ENCODE assay signal across 7 mouse cellular contexts in genomic region chr11:94630199-94631011, GRCm38 (mm10). TPM values are rescaled to one million over a fixed set of nuclear protein-coding genes. Genes with fewer than 3 reads are reported as not detected.
DNase-seq lines count a peak whose midpoint lies in the region; ATAC-seq and TF ChIP-seq lines count a peak whose summit lies in the region.

No protein-coding gene starts in this region.

- WGBS in heart, embryonic 16.5 days, result 9% methylated on average over 26 of the region's 26 CpGs

- peaks cover 4 to 8% of the 10 kb centered on the region in 2 experiments for H3K4me1 ChIP-seq in MEL (ENCODE audit: control insufficient read depth in 1 of 2, insufficient read depth in 2 of 2, low read length in 2 of 2)
- peaks cover 10% of the 10 kb centered on the region for H3K4me1 ChIP-seq in heart, embryonic 16.5 days (ENCODE audit: control insufficient read depth, insufficient read depth, low read length)
- H3K4me1 ChIP-seq in megakaryocyte, embryonic 14.5 days, result peaks cover 37% of the 10 kb centered on the region

- H3K9ac ChIP-seq in MEL (ENCODE audit: control insufficient read depth, low read depth, low read length, poor library complexity, severe bottlenecking), result peak overlapping the region; percentile 97
- H3K9ac ChIP-seq in heart, embryonic 16.5 days (ENCODE audit: low read length), result peak overlapping the region; percentile 94

- TF ChIP-seq EP300 in MEL (IDR thresholded peaks at IDR 0.05; ENCODE audit: low read depth in 1 of 2, low read length in 2 of 2), result no peak

- peak overlapping the region; percentile 78 for H3K27ac ChIP-seq in MEL (ENCODE audit: control insufficient read depth, low read depth, low read length)
- peak overlapping the region; percentile 60 for H3K27ac ChIP-seq in heart, embryonic 16.5 days (ENCODE audit: low read length)

- H3K4me3 ChIP-seq in MEL (ENCODE audit: control insufficient read depth in 1 of 2, insufficient read depth in 1 of 2, low read depth in 2 of 2, low read length in 2 of 2), result peak overlapping the region; percentile 97 to 98
- H3K4me3 ChIP-seq in heart, embryonic 16.5 days (ENCODE audit: low read length), result peak overlapping the region; percentile 94
- peak overlapping the region; percentile 99 for H3K4me3 ChIP-seq in megakaryocyte, embryonic 14.5 days (replicated peaks)

- no peak for TF ChIP-seq RAD21 in MEL (IDR thresholded peaks at IDR 0.05; ENCODE audit: low read depth, low read length)

- H3K9me3 ChIP-seq in MEL (replicated peaks; ENCODE audit: insufficient read depth, low read length), result no peaks in the 10 kb centered on the region
- H3K9me3 ChIP-seq in heart, embryonic 16.5 days (replicated peaks; ENCODE audit: control insufficient read depth, low read length), result no peaks in the 10 kb centered on the region
- no peaks in the 10 kb centered on the region for H3K9me3 ChIP-seq in megakaryocyte, embryonic 14.5 days

- H3K4me2 ChIP-seq in heart, embryonic 16.5 days (ENCODE audit: low read depth, low read length), result peak overlapping the region; percentile 68

- ATAC-seq in erythroid progenitor cell, adult 5-6 weeks (replicated peaks; ENCODE audit: low FRiP score, poor library complexity, severe bottlenecking), result peak; percentile 62
- ATAC-seq in heart, embryonic 16.5 days (replicated peaks; ENCODE audit: extremely low read depth, insufficient read depth, low FRiP score), result peak; percentile 20; the same call in 1 of the 2 replicates

- no peak; a peak in 1 of 4 replicates for TF ChIP-seq POLR2A in MEL (IDR thresholded peaks at IDR 0.05; ENCODE audit: control insufficient read depth in 1 of 2, insufficient read depth in 1 of 2, low read depth in 1 of 2, low read length in 2 of 2, poor library complexity in 1 of 2)

- no peak for TF ChIP-seq CTCF in MEL (IDR thresholded peaks at IDR 0.05 in 2 of 3, conservative IDR thresholded peaks at IDR 0.05 in 1 of 3; ENCODE audit: control insufficient read depth in 1 of 3, insufficient read depth in 1 of 3, low read depth in 2 of 3, low read length in 3 of 3, poor library complexity in 1 of 3, severe bottlenecking in 1 of 3)

- H3K36me3 ChIP-seq in MEL (ENCODE audit: control insufficient read depth in 1 of 2, insufficient read depth in 2 of 2, low read length in 2 of 2), result peaks cover 14 to 31% of the 10 kb centered on the region in 2 experiments
- peaks cover 26% of the 10 kb centered on the region for H3K36me3 ChIP-seq in heart, embryonic 16.5 days (ENCODE audit: control insufficient read depth, insufficient read depth)
- H3K36me3 ChIP-seq in megakaryocyte, embryonic 14.5 days (replicated peaks; ENCODE audit: low read length), result peaks cover 44% of the 10 kb centered on the region

- no peaks in the 10 kb centered on the region for H3K27me3 ChIP-seq in MEL (ENCODE audit: control insufficient read depth in 1 of 2, insufficient read depth in 2 of 2, low read length in 2 of 2)
- H3K27me3 ChIP-seq in heart, embryonic 16.5 days (ENCODE audit: control insufficient read depth, insufficient read depth, low read length), result no peaks in the 10 kb centered on the region
- H3K27me3 ChIP-seq in megakaryocyte, embryonic 14.5 days (replicated peaks), result no peaks in the 10 kb centered on the region

- peaks cover 32% of the 10 kb centered on the region for H3K79me2 ChIP-seq in MEL (ENCODE audit: control insufficient read depth, insufficient read depth, low read length, poor library complexity)

- peak; percentile 77 for DNase-seq in MEL (ENCODE audit: low read depth, low spot score)
- DNase-seq in adrenal gland, postnatal 25 days, result peak; percentile 52
- peak; percentile 47 to 63 for DNase-seq in kidney, postnatal 4 days
- peak; percentile 50 to 53 for DNase-seq in spleen, postnatal 10 days (ENCODE audit: low spot score in 2 of 2)

TF ChIP-seq in MEL, 35 proteins besides CTCF, POLR2A, EP300 and RAD21 (continues in another document):
- TF ChIP-seq POLR2AphosphoS5 (IDR thresholded peaks at IDR 0.05; ENCODE audit: borderline replicate concordance, low read depth, low read length) (no peak), SMC3 (IDR thresholded peaks at IDR 0.05; ENCODE audit: low read depth, low read length) (no peak), GATA1 (IDR thresholded peaks at IDR 0.05; ENCODE audit: low read depth, low read length) (no peak), MYC (IDR thresholded peaks at IDR 0.05; ENCODE audit: low read depth, low read length) (peak; percentile 95), USF1 (IDR thresholded peaks at IDR 0.05; ENCODE audit: low read depth, low read length) (peak; percentile 77), POLR2AphosphoS2 (IDR thresholded peaks at IDR 0.05; ENCODE audit: low read length) (no peak), MAZ (IDR thresholded peaks at IDR 0.05; ENCODE audit: low read depth, low read length) (0 out of 2 replicates have a peak, but pooled peaks have one; percentile 2), RCOR1 (IDR thresholded peaks at IDR 0.05; ENCODE audit: low read depth, low read length) (0 out of 2 replicates have a peak, but pooled peaks have one; percentile 23), NELFE (IDR thresholded peaks at IDR 0.05; ENCODE audit: low read depth, low read length) (no peak), ETS1 (IDR thresholded peaks at IDR 0.05; ENCODE audit: low read depth, low read length) (peak; percentile 26; the same call in 1 of the 2 replicates), NRF1 (IDR thresholded peaks at IDR 0.05; ENCODE audit: insufficient read depth, low read depth, low read length, poor library complexity, severe bottlenecking) (no peak), TCF12 (IDR thresholded peaks at IDR 0.05; ENCODE audit: low read depth, low read length) (no peak), ELF1 (IDR thresholded peaks at IDR 0.05; ENCODE audit: low read depth, low read length) (no peak), GABPA (IDR thresholded peaks at IDR 0.05; ENCODE audit: low read depth, low read length) (no peak), MYB (IDR thresholded peaks at IDR 0.05; ENCODE audit: low read depth, low read length) (no peak), MXI1 (IDR thresholded peaks at IDR 0.05; ENCODE audit: low read depth, low read length) (peak; percentile 98), JUND (IDR thresholded peaks at IDR 0.05; ENCODE audit: low read depth, low read length) (no peak)

RNA-seq across cellular contexts. Expression of gene Lrrc59, which starts 0.8 kb away (rescaled TPM):
- total RNA-seq in MEL (2012; rRNA removed), result 423 and 464 TPM in 2 replicates
- polyA plus RNA-seq in MEL (2012; ENCODE audit: insufficient read depth in 1 of 2, insufficient read length in 2 of 2, low read depth in 1 of 2, low replicate concordance in 2 of 2, missing spikeins in 1 of 2), result 100 to 1,000 TPM; 486 to 633 TPM
- total RNA-seq in adrenal gland, postnatal 25 days (2021), result 90.9 and 112 TPM in 2 replicates
- total RNA-seq in erythroid progenitor cell, adult 5-6 weeks (2015; ENCODE audit: low replicate concordance), result 11.3 and 20.2 TPM in 2 replicates
- 15.8 and 16.4 TPM in 2 replicates for total RNA-seq in erythroid progenitor cell, adult 5-6 weeks (2017; ENCODE audit: low replicate concordance)
- 120 and 123 TPM in 2 replicates for polyA plus RNA-seq in heart, embryonic 16.5 days (2015; fragmentation: Nextera tagmentation; extraction: Ambion mirVana)
- polyA plus RNA-seq in megakaryocyte, embryonic 14.5 days (2012; ENCODE audit: insufficient read depth, low replicate concordance), result 85.5 and 96.0 TPM in 2 replicates

RNA-seq across cellular contexts. Expression of gene Mrpl27, which starts 23.2 kb away (rescaled TPM):
- 114 and 129 TPM in 2 replicates for total RNA-seq in MEL (2012; rRNA removed)
- polyA plus RNA-seq in MEL (2012; ENCODE audit: insufficient read depth in 1 of 2, insufficient read length in 2 of 2, low read depth in 1 of 2, low replicate concordance in 2 of 2, missing spikeins in 1 of 2), result 100 to 1,000 TPM in 1 of 2 experiments, not detected in 1; 102 TPM
- total RNA-seq in adrenal gland, postnatal 25 days (2021), result 74.4 and 84.2 TPM in 2 replicates
- 16.8 and 20.9 TPM in 2 replicates for total RNA-seq in erythroid progenitor cell, adult 5-6 weeks (2015; ENCODE audit: low replicate concordance)
- 24.5 and 27.2 TPM in 2 replicates for total RNA-seq in erythroid progenitor cell, adult 5-6 weeks (2017; ENCODE audit: low replicate concordance)
- 123 and 134 TPM in 2 replicates for polyA plus RNA-seq in heart, embryonic 16.5 days (2015; fragmentation: Nextera tagmentation; extraction: Ambion mirVana)
- polyA plus RNA-seq in megakaryocyte, embryonic 14.5 days (2012; ENCODE audit: insufficient read depth, low replicate concordance), result 5.8 and 93.0 TPM in 2 replicates

RNA-seq across cellular contexts. Expression of gene Eme1, which starts 23.4 kb away (rescaled TPM):
- 43.8 and 54.9 TPM in 2 replicates for total RNA-seq in MEL (2012; rRNA removed)
- 10 to 100 TPM in 1 of 2 experiments, not detected in 1; 41.8 TPM for polyA plus RNA-seq in MEL (2012; ENCODE audit: insufficient read depth in 1 of 2, insufficient read length in 2 of 2, low read depth in 1 of 2, low replicate concordance in 2 of 2, missing spikeins in 1 of 2)
- total RNA-seq in adrenal gland, postnatal 25 days (2021), result 0.85 and 2.1 TPM in 2 replicates
- 3.4 and 15.9 TPM in 2 replicates for total RNA-seq in erythroid progenitor cell, adult 5-6 weeks (2015; ENCODE audit: low replicate concordance)
- 29.4 and 34.9 TPM in 2 replicates for total RNA-seq in erythroid progenitor cell, adult 5-6 weeks (2017; ENCODE audit: low replicate concordance)
- polyA plus RNA-seq in heart, embryonic 16.5 days (2015; fragmentation: Nextera tagmentation; extraction: Ambion mirVana), result 9.9 and 11.3 TPM in 2 replicates
- polyA plus RNA-seq in megakaryocyte, embryonic 14.5 days (2012; ENCODE audit: insufficient read depth, low replicate concordance), result 6.0 and 9.3 TPM in 2 replicates

RNA-seq across cellular contexts. Expression of gene Acsf2, which starts 28.7 kb away (rescaled TPM):
- 2.8 and 3.3 TPM in 2 replicates for total RNA-seq in MEL (2012; rRNA removed)
- 10 to 100 TPM in 1 of 2 experiments, not detected in 1; 13.1 TPM for polyA plus RNA-seq in MEL (2012; ENCODE audit: insufficient read depth in 1 of 2, insufficient read length in 2 of 2, low read depth in 1 of 2, low replicate concordance in 2 of 2, missing spikeins in 1 of 2)
- 120 and 121 TPM in 2 replicates for total RNA-seq in adrenal gland, postnatal 25 days (2021)
- 4.2 and 9.7 TPM in 2 replicates for total RNA-seq in erythroid progenitor cell, adult 5-6 weeks (2015; ENCODE audit: low replicate concordance)
- 2.3 and 2.5 TPM in 2 replicates for total RNA-seq in erythroid progenitor cell, adult 5-6 weeks (2017; ENCODE audit: low replicate concordance)
- polyA plus RNA-seq in heart, embryonic 16.5 days (2015; fragmentation: Nextera tagmentation; extraction: Ambion mirVana), result 2.7 and 3.9 TPM in 2 replicates
- 12.9 and 26.6 TPM in 2 replicates for polyA plus RNA-seq in megakaryocyte, embryonic 14.5 days (2012; ENCODE audit: insufficient read depth, low replicate concordance)

RNA-seq across cellular contexts. Expression of gene Xylt2, which starts 46.9 kb away (rescaled TPM):
- total RNA-seq in MEL (2012; rRNA removed), result 8.4 and 10.1 TPM in 2 replicates
- polyA plus RNA-seq in MEL (2012; ENCODE audit: insufficient read depth in 1 of 2, insufficient read length in 2 of 2, low read depth in 1 of 2, low replicate concordance in 2 of 2, missing spikeins in 1 of 2), result 10 to 100 TPM in 1 of 2 experiments, not detected in 1; 12.4 TPM
- total RNA-seq in adrenal gland, postnatal 25 days (2021), result 16.0 and 22.1 TPM in 2 replicates
- 1.1 and 2.5 TPM in 2 replicates for total RNA-seq in erythroid progenitor cell, adult 5-6 weeks (2015; ENCODE audit: low replicate concordance)
- total RNA-seq in erythroid progenitor cell, adult 5-6 weeks (2017; ENCODE audit: low replicate concordance), result 0.51 and 2.9 TPM in 2 replicates
- 11.6 and 12.9 TPM in 2 replicates for polyA plus RNA-seq in heart, embryonic 16.5 days (2015; fragmentation: Nextera tagmentation; extraction: Ambion mirVana)
- 5.2 and 18.2 TPM in 2 replicates for polyA plus RNA-seq in megakaryocyte, embryonic 14.5 days (2012; ENCODE audit: insufficient read depth, low replicate concordance)

Comparison
In these comparisons a context has a peak if more than half of its experiments do, and no peak if none do; other contexts are left out.
1. Peak in every context shown above with its lines: DNase-seq, ATAC-seq, H3K4me3 ChIP-seq and H3K27ac ChIP-seq.